Mouse (Mus musculus): ENCODE data around the gene 5430402E10Rik. TPM values are rescaled to one million over a fixed set of nuclear protein-coding genes. Genes with fewer than 3 reads are reported as not detected.
A peak's percentile ranks its signal among the peaks of the same experiment; 100 is the strongest.
"Not testable (repeated sequence)": the region's sequence is repeated elsewhere in the genome, so short reads cannot be mapped to it uniquely, and the experiment has no call there.

5430402E10Rik gene
- total RNA-seq (2021): not detected

DNA sequence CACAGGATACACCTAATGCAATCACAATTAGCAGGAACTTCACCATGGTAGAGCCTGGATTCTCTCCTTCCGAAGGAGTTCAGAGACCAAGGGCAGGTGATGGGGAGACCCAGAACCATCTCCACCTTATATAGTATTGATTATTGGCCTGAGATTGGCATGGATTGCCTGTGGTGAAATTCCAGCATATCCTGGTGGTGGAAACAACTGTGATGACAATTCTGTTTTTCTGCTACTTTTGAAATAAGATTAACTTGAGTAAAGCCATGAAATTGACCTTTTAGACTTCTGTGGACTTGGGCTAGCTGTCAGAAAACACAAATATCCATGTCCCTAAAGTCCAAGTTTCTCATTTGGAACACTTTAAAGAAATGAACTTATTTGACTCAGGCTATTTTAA, at the start of gene 5430402E10Rik:
5430402E10Rik (minus strand) TSS at position 101 of the 400 bp plus-strand sequence.
- DNase-seq; intact Hi-C loops (cut with DNase I): not testable (repeated sequence)

DNA sequence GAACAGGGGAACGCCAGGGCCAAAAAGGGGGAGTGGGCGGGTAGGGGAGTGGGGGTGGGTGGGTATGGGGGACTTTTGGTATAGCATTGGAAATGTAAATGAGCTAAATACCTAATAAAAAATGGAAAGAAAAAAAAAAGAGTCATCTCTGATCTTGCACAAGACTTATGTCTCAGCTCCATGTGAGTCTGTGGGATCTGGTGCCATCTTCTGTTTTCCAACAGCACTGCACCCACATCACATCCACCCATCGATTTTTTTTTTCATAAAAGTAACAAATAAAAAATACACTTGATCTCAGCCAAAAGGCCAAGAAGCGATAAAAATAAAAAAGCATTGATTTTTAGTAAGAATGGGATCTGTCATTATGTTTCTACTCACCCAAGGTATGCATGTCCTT, 44.8 kb downstream of the 5430402E10Rik start:
- intact Hi-C loops (cut with DNase I): not testable (repeated sequence)
- peak in 1 of 2 experiments; percentile 0 for DNase-seq

Other genes starting within 250 kb of the 5430402E10Rik start
- gene Prkx, start 128.8 kb downstream of the 5430402E10Rik start, total RNA-seq (2021): 10 to 100 TPM; 23.3 to 24.4 TPM
- not detected for gene Pbsn, start 71.4 kb downstream of the 5430402E10Rik start, total RNA-seq (2021)
- not detected for gene Gm14744, start 60.3 kb downstream of the 5430402E10Rik start, total RNA-seq (2021)
- not detected for gene Obp1a, start 166.3 kb upstream of the 5430402E10Rik start, total RNA-seq (2021)
- not detected for gene Gm5938, start 200.4 kb upstream of the 5430402E10Rik start, total RNA-seq (2021)